Mouse (Mus musculus): ENCODE measurements around the gene Jade1. TPM values are rescaled to one million over a fixed set of nuclear protein-coding genes. Genes with fewer than 3 reads are reported as not detected.

The Jade1 gene
- total and polyA plus RNA-seq, 2 experiments from 2014 or later: 13.9 to 16.8 TPM

DNA sequence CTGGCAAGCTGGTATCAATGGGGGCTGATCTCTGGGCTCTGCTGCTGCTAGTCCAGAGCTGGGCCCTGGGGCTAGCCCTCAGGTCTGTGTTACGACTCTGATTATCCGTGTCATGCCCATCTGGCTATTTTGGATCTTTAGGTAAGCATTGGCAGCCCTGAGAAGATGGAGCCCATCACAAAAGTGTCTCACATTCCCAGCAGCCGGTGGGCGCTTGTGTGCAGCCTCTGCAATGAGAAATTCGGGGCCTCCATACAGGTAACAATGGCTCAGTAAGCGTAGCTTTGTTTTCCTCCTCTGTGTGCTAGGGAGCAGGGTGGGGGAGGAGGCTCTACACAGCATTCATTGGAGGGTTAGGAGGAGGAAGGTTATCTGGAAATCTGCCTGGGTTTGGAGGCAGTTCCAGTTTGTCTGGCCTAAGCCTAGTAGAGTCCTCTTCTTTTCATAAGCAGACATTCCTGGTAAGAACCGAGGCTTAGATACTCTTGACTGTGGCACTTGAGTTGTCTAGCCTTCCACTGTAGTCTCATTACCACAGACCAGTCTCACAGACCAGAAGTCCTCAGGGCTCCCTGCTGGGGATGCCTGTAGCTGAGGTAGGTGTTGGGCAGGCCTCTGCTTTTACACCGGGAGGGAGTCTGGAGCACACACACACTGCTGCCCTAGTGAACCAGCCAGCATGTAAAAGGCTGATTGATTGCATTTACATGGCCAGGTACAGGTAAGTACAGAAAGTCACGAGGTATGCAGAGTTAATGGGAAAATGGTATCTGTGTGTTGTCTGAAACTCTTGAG lies 45.9 kb downstream of the Jade1 start:
- Histone ChIP-seq H3K9me3 (replicated peaks; ENCODE audit: control insufficient read depth, low read length) (no peaks in the 10 kb centered on the region), H3K27ac (ENCODE audit: low read depth) (no peak overlapping the region), H3K9ac (replicated peaks; ENCODE audit: low read depth, low read length) (no peak overlapping the region), H3K36me3 (replicated peaks; ENCODE audit: control insufficient read depth, insufficient read depth, low read length) (peaks cover 50% of the 10 kb centered on the region), H3K27me3 (ENCODE audit: control insufficient read depth, insufficient read depth, low read length) (no peaks in the 10 kb centered on the region), H3K4me1 (ENCODE audit: control insufficient read depth, insufficient read depth) (peaks cover 35% of the 10 kb centered on the region), H3K4me2 (ENCODE audit: low read depth, low read length) (no peak overlapping the region), H3K4me3 (ENCODE audit: low read depth, low read length) (no peak overlapping the region)
- TF ChIP-seq CTCF (IDR thresholded peaks at IDR 0.05; ENCODE audit: low read depth) (no peak), EP300 (IDR thresholded peaks at IDR 0.05; ENCODE audit: low read depth) (no peak)
- no peak for ATAC-seq (ENCODE audit: insufficient read depth, low read depth)
- DNase-seq (ENCODE audit: low spot score): no peak
- 78% methylated on average over 9 of the region's 9 CpGs for WGBS

- no peak overlapping the region for H3K9ac ChIP-seq (replicated peaks; ENCODE audit: low read depth, low read length)
- no peak overlapping the region for H3K4me3 ChIP-seq (ENCODE audit: low read depth, low read length)
- H3K27ac ChIP-seq (ENCODE audit: low read depth): no peak overlapping the region
- H3K4me1 ChIP-seq (ENCODE audit: control insufficient read depth, insufficient read depth): peaks cover 36% of the 10 kb centered on the region
- TF ChIP-seq CTCF (IDR thresholded peaks at IDR 0.05; ENCODE audit: low read depth): no peak
- no peak for TF ChIP-seq EP300 (IDR thresholded peaks at IDR 0.05; ENCODE audit: low read depth)
- DNase-seq (ENCODE audit: low spot score) (no peak), ATAC-seq (ENCODE audit: insufficient read depth, low read depth) (no peak)
- WGBS: 49% methylated on average over 10 of the region's 10 CpGs
- no peaks in the 10 kb centered on the region for H3K9me3 ChIP-seq (replicated peaks; ENCODE audit: control insufficient read depth, low read length)
- peaks cover 36% of the 10 kb centered on the region for H3K36me3 ChIP-seq (replicated peaks; ENCODE audit: control insufficient read depth, insufficient read depth, low read length)
- H3K4me2 ChIP-seq (ENCODE audit: low read depth, low read length): no peak overlapping the region
- no peaks in the 10 kb centered on the region for H3K27me3 ChIP-seq (ENCODE audit: control insufficient read depth, insufficient read depth, low read length)
Observed at GRCm38 (mm10) chr3:41602933-41603332, 47.4 kb downstream of the Jade1 start.

GRCm38 (mm10) chr3:41603470-41604019 lies 48.0 kb downstream of the Jade1 start:
- no peak overlapping the region for H3K4me2 ChIP-seq (ENCODE audit: low read depth, low read length)
- H3K4me1 ChIP-seq (ENCODE audit: control insufficient read depth, insufficient read depth): peaks cover 36% of the 10 kb centered on the region
- H3K27ac ChIP-seq (ENCODE audit: low read depth): no peak overlapping the region
- H3K9ac ChIP-seq (replicated peaks; ENCODE audit: low read depth, low read length): no peak overlapping the region
- H3K4me3 ChIP-seq (ENCODE audit: low read depth, low read length): no peak overlapping the region
- ATAC-seq (ENCODE audit: insufficient read depth, low read depth): no peak
- H3K36me3 ChIP-seq (replicated peaks; ENCODE audit: control insufficient read depth, insufficient read depth, low read length): peaks cover 31% of the 10 kb centered on the region
- TF ChIP-seq CTCF (IDR thresholded peaks at IDR 0.05; ENCODE audit: low read depth): no peak
- no peaks in the 10 kb centered on the region for H3K27me3 ChIP-seq (ENCODE audit: control insufficient read depth, insufficient read depth, low read length)
- no peaks in the 10 kb centered on the region for H3K9me3 ChIP-seq (replicated peaks; ENCODE audit: control insufficient read depth, low read length)
- WGBS: 65% methylated on average over 5 of the region's 5 CpGs
- no peak for DNase-seq (ENCODE audit: low spot score)

- WGBS: 86% methylated on average over 12 of the region's 12 CpGs
- TF ChIP-seq CTCF (IDR thresholded peaks at IDR 0.05; ENCODE audit: low read depth): no peak
- TF ChIP-seq EP300 (IDR thresholded peaks at IDR 0.05; ENCODE audit: low read depth): no peak
- H3K9ac ChIP-seq (replicated peaks; ENCODE audit: low read depth, low read length): no peak overlapping the region
- peaks cover 37% of the 10 kb centered on the region for H3K36me3 ChIP-seq (replicated peaks; ENCODE audit: control insufficient read depth, insufficient read depth, low read length)
- no peak overlapping the region for H3K4me3 ChIP-seq (ENCODE audit: low read depth, low read length)
- DNase-seq (ENCODE audit: low spot score) (no peak), ATAC-seq (ENCODE audit: insufficient read depth, low read depth) (no peak)
- H3K27ac ChIP-seq (ENCODE audit: low read depth): no peak overlapping the region
- H3K4me2 ChIP-seq (ENCODE audit: low read depth, low read length): no peak overlapping the region
- peaks cover 29% of the 10 kb centered on the region; the same call in 1 of the 2 replicates for H3K4me1 ChIP-seq (ENCODE audit: control insufficient read depth, insufficient read depth)
- H3K27me3 ChIP-seq (ENCODE audit: control insufficient read depth, insufficient read depth, low read length): no peaks in the 10 kb centered on the region
- H3K9me3 ChIP-seq (replicated peaks; ENCODE audit: control insufficient read depth, low read length): no peaks in the 10 kb centered on the region
Observed at GRCm38 (mm10) chr3:41604629-41605321, 49.2 kb downstream of the Jade1 start.

DNA sequence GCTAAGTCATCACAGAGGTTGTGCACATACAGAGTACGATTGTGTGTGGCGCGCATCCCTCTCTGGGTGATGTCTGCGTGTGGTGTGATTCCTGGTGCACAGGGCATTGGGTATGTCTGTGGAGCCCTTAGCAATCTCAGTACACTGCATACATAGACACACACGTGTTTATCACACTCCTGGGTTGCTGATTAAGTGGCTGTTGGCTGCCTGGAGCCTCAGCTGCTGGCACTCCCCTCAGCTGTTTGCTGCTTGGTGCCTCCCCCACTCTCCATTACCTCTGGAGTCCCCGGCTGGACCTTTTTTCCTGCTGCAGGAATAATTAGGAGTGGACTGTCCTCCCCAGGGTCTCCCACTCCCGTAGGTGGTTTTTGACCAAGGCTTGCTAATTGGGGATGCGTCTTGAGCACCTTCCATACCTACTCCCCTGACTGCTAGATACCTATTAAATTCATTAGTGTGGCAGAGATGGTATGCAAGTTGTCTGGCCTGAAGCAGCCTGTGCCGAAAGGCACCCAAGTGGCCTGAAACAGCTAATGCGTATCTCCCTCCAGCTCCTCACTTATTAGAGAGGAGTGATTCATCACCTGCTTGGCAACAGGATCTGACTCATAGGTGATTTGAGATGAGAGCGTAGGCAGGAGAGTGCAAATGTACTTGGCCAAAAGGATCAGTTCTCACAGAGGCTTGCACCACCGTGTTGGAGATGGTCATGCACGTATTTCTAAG lies 50.2 kb downstream of the Jade1 start:
- H3K36me3 ChIP-seq (replicated peaks; ENCODE audit: control insufficient read depth, insufficient read depth, low read length): peaks cover 47% of the 10 kb centered on the region
- peak; percentile 70 for ATAC-seq (ENCODE audit: insufficient read depth, low read depth)

More for the DNA sequence above, 50.2 kb downstream of the Jade1 start:
- H3K4me1 ChIP-seq (ENCODE audit: control insufficient read depth, insufficient read depth): peaks cover 23% of the 10 kb centered on the region; the same call in 1 of the 2 replicates
- H3K27me3 ChIP-seq (ENCODE audit: control insufficient read depth, insufficient read depth, low read length): no peaks in the 10 kb centered on the region
- 59% methylated on average over 13 of the region's 13 CpGs for WGBS
- H3K4me2 ChIP-seq (ENCODE audit: low read depth, low read length): no peak overlapping the region
- no peaks in the 10 kb centered on the region for H3K9me3 ChIP-seq (replicated peaks; ENCODE audit: control insufficient read depth, low read length)
- no peak overlapping the region for H3K9ac ChIP-seq (replicated peaks; ENCODE audit: low read depth, low read length)
- no peak overlapping the region for H3K4me3 ChIP-seq (ENCODE audit: low read depth, low read length)
- no peak for DNase-seq (ENCODE audit: low spot score)
- TF ChIP-seq CTCF (IDR thresholded peaks at IDR 0.05; ENCODE audit: low read depth) (no peak), EP300 (IDR thresholded peaks at IDR 0.05; ENCODE audit: low read depth) (no peak)
- peak overlapping the region; percentile 23; the same call in 1 of the 2 replicates for H3K27ac ChIP-seq (ENCODE audit: low read depth)

Measured in heart, postnatal 0 days (tissue).